In genomic region chr15:5116270-5117030, GRCm38 (mm10) we compare ENCODE assay signal across 8 mouse cellular contexts. TPM values are rescaled to one million over a fixed set of nuclear protein-coding genes. Genes with fewer than 3 reads are reported as not detected.
A peak's percentile ranks its signal among the peaks of the same experiment; 100 is the strongest.
DNase-seq lines count a peak whose midpoint lies in the region; ATAC-seq and TF ChIP-seq lines count a peak whose summit lies in the region.

TSS of gene Rpl37 (plus strand) at chr15:5116645.

- H3K4me2 ChIP-seq in kidney, embryonic 14.5 days (replicated peaks; ENCODE audit: low read depth, low read length) = peak within 1 kb of the TSS; percentile 82
- H3K4me2 ChIP-seq in limb, embryonic 15.5 days = peak within 1 kb of the TSS; percentile 54

- peak within 1 kb of the TSS; percentile 76 for H3K4me3 ChIP-seq in bone marrow macrophage, adult 2 months (ENCODE audit: insufficient read depth, low read length)
- peak within 1 kb of the TSS; percentile 97 for H3K4me3 ChIP-seq in embryonic fibroblast, embryonic 13.5 days (ENCODE audit: insufficient read depth, low read length)
- peak within 1 kb of the TSS; percentile 84 for H3K4me3 ChIP-seq in kidney, embryonic 14.5 days (ENCODE audit: low read length)
- H3K4me3 ChIP-seq in limb, embryonic 15.5 days = peak within 1 kb of the TSS; percentile 81

- TF ChIP-seq POLR2A in bone marrow macrophage, adult 2 months (IDR thresholded peaks at IDR 0.05; ENCODE audit: borderline replicate concordance, low read depth, low read length) = no peak
- TF ChIP-seq POLR2A in embryonic fibroblast, embryonic 13.5 days (IDR thresholded peaks at IDR 0.05; ENCODE audit: low read depth, low read length) = peak; percentile 72

- no peaks in the 10 kb centered on the region for H3K9me3 ChIP-seq in kidney, embryonic 14.5 days (ENCODE audit: control insufficient read depth, low read length)
- no peaks in the 10 kb centered on the region for H3K9me3 ChIP-seq in limb, embryonic 15.5 days

- DNase-seq in A20 (ENCODE audit: low read depth, low spot score) = peak; percentile 98
- peak; percentile 99 for DNase-seq in heart, adult 9 months (ENCODE audit: low spot score in 2 of 2)
- peak; percentile 98 to 99 for DNase-seq in monocyte, adult 2 months (ENCODE audit: low read depth in 1 of 2, low spot score in 2 of 2)
- peak; percentile 98 to 99 for DNase-seq in spleen, postnatal 36 days (ENCODE audit: low spot score in 2 of 2)

- H3K27ac ChIP-seq in bone marrow macrophage, adult 2 months (ENCODE audit: insufficient read depth, low read depth, low read length) = peak within 1 kb of the TSS; percentile 86
- H3K27ac ChIP-seq in embryonic fibroblast, embryonic 13.5 days (ENCODE audit: insufficient read depth, low read length) = peak within 1 kb of the TSS; percentile 83
- H3K27ac ChIP-seq in kidney, embryonic 14.5 days (ENCODE audit: low read depth, low read length) = peak within 1 kb of the TSS; percentile 93
- H3K27ac ChIP-seq in limb, embryonic 15.5 days = peak within 1 kb of the TSS; percentile 97

- H3K9ac ChIP-seq in kidney, embryonic 14.5 days (ENCODE audit: low read depth, low read length) = peak within 1 kb of the TSS; percentile 92
- H3K9ac ChIP-seq in limb, embryonic 15.5 days = peak within 1 kb of the TSS; percentile 82

- peaks cover 16% of the 10 kb centered on the region for H3K4me1 ChIP-seq in bone marrow macrophage, adult 2 months (ENCODE audit: control insufficient read depth, insufficient read depth, low read length)
- no peaks in the 10 kb centered on the region for H3K4me1 ChIP-seq in embryonic fibroblast, embryonic 13.5 days (ENCODE audit: control insufficient read depth, insufficient read depth, low read length)
- peaks cover 18% of the 10 kb centered on the region; the same call in 1 of the 2 replicates for H3K4me1 ChIP-seq in kidney, embryonic 14.5 days (ENCODE audit: control insufficient read depth, insufficient read depth, low read length)
- H3K4me1 ChIP-seq in limb, embryonic 15.5 days = peaks cover 17% of the 10 kb centered on the region

- peak; percentile 99 for ATAC-seq in kidney, embryonic 14.5 days (ENCODE audit: low FRiP score, low TSS enrichment)
- ATAC-seq in limb, embryonic 15.5 days (ENCODE audit: insufficient number of reproducible peaks, low FRiP score, low TSS enrichment, low read depth) = peak; percentile 99

- WGBS in kidney, embryonic 14.5 days = under 1% methylated on average over 52 of the region's 55 CpGs
- WGBS in limb, embryonic 15.5 days = under 1% methylated on average over 54 of the region's 55 CpGs

- no peak for TF ChIP-seq CTCF in bone marrow macrophage, adult 2 months (IDR thresholded peaks at IDR 0.05; ENCODE audit: low read depth, low read length)
- TF ChIP-seq CTCF in embryonic fibroblast, embryonic 13.5 days (IDR thresholded peaks at IDR 0.05; ENCODE audit: borderline replicate concordance, insufficient read depth, low read length) = 0 out of 2 replicates have a peak, but pooled peaks have one; percentile 32

- H3K27me3 ChIP-seq in kidney, embryonic 14.5 days (ENCODE audit: control insufficient read depth, insufficient read depth, low read length) = no peaks in the 10 kb centered on the region
- no peaks in the 10 kb centered on the region for H3K27me3 ChIP-seq in limb, embryonic 15.5 days

- H3K36me3 ChIP-seq in kidney, embryonic 14.5 days (ENCODE audit: control insufficient read depth, insufficient read depth, low read length) = peaks cover 41% of the 10 kb centered on the region
- peaks cover 36% of the 10 kb centered on the region for H3K36me3 ChIP-seq in limb, embryonic 15.5 days

RNA-seq across cellular contexts. Expression of gene Rpl37, which starts in this region (rescaled TPM):
- 766 and 857 TPM in 2 replicates for polyA plus RNA-seq in bone marrow macrophage, adult 2 months (2012; ENCODE audit: insufficient read depth, insufficient read length, missing spikeins)
- 606 and 706 TPM in 2 replicates for polyA plus RNA-seq in embryonic fibroblast, embryonic 13.5 days (2011; ENCODE audit: insufficient read length, low read depth, missing spikeins)
- 702 and 990 TPM in 2 replicates for polyA plus RNA-seq in kidney, embryonic 14.5 days (2014; fragmentation: Nextera tagmentation; extraction: Ambion mirVana)
- polyA plus RNA-seq in limb, embryonic 15.5 days (2015; fragmentation: Nextera tagmentation; extraction: Ambion mirVana) = 448 and 621 TPM in 2 replicates

Comparison
In these comparisons a context has a peak if more than half of its experiments do, and no peak if none do; other contexts are left out.
1. Peak in every context shown above with its lines: DNase-seq, ATAC-seq, H3K4me3 ChIP-seq and H3K27ac ChIP-seq.